Mouse (Mus musculus) thymus, postnatal 4 days (tissue): ENCODE data around the gene Smarca2.

Experiments
- DNase-seq: peaks from one replicate; pipeline ENCODE4 v3.0.0; 2021

Smarca2 gene

DNA sequence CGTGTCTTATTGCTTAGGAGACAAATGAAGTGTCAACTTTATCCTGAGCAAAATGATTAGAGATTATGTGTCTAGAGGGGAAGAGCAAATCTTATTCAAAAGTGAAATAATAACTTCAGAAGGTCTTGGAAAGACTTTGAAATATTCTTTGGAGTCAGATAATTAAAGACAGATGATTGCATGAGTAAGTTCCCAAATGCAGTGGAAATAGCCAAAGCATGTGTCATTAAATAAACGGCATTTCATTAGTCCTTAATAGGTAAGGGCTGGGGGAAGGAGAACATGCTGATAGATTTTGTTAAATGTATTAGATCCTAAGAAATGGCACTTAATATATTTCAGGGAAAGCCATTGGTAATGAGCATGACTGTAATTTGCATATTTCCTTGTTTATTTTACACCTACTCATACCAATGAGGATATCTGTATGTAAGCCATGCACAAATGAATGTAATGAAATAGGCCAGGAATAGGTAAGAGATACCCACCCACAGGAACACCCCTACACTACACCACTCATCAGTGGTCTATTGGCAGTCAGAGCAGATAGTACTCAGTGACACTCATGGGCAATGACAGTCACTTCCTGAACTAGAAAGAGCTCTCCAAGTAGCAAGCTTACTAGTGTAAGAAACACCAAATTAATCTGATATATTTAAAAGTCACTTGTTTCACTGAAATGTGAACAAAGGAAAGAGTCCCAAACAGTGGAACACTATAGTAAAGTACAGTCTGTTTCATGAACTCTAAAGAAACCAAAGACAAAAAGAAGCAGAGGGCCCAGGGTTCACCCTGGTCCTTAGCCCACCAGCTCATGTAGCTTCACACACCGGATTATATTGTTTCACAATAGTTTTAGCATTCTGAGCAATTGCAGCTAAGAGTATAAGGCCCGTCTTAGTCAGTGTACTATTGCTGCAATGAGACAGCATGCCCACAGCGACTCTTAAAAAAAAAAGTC lies 185.8 kb downstream of the Smarca2 start:
- DNase-seq = no peak

DNA sequence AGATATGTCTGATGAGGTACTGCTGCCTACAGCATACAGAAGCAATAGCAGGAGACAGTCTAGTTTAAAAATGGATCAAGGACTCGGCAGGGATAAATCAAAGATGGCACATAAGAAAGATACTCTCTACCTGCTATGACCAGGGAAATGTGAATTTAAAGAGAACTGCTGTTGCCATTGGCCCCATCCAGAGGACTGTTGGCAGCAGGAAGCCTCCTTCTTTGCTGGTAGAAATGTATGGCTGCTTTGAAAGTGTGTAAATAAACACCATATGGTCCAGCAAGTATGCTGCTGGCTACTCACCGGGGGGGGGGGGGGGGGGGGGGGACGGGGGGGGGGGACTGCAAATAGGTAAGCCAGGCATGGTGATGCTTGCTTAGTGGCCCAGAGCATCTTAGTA lies 189.5 kb downstream of the Smarca2 start:
- DNase-seq = no peak

DNA sequence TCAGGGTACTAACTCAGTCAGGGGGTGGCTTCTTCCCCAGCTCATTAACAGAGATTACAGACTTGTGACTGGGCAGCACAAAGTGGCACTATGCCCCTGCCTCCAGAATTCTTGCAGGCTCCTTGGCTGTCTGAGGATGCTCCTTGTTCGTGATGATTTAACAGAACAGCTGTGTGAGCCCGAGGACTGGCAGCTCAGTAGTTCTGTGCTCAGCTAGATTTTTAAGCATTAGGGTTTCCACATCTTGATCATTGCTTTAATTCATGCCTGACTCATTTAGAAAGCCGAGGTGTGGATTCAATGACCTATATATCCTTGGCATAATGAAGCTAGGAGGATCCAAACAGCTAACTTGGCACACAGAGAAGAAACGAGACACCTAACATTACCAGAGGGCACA lies 191.2 kb downstream of the Smarca2 start:
- no peak for DNase-seq

DNA sequence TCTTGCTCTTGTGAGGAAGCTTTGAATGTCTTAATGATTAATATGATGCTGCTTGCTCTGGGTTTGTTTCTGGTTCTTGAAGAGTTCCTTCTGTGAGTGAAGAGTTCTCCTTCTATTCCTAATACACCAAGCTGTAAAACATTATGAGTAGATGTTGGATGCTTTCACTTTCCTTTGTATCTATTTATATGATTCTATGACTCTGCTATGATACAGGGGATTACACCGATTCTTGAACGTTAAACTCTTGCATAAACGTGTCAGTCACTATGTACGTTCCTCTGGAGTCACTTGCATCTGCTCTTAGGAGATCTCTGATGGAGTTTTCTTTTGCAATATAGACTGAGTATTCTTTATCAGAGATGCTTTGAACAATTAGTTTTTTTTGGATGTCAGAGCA lies 199.6 kb downstream of the Smarca2 start:
- DNase-seq = no peak

- DNase-seq = no peak
These were observed 209.8 kb downstream of the Smarca2 start for GRCm38 (mm10) chr19:26814629-26815028.

GRCm38 (mm10) chr19:26817901-26818300 lies 213.1 kb downstream of the Smarca2 start:
- DNase-seq = no peak
